Mouse (Mus musculus): ENCODE measurements around the gene Vnn1. TPM values are rescaled to one million over a fixed set of nuclear protein-coding genes. Genes with fewer than 3 reads are reported as not detected.

Vnn1 gene
- 0.31 and 0.68 TPM in 2 replicates for polyA plus RNA-seq (2015; fragmentation: Nextera tagmentation; extraction: Ambion mirVana)

DNA sequence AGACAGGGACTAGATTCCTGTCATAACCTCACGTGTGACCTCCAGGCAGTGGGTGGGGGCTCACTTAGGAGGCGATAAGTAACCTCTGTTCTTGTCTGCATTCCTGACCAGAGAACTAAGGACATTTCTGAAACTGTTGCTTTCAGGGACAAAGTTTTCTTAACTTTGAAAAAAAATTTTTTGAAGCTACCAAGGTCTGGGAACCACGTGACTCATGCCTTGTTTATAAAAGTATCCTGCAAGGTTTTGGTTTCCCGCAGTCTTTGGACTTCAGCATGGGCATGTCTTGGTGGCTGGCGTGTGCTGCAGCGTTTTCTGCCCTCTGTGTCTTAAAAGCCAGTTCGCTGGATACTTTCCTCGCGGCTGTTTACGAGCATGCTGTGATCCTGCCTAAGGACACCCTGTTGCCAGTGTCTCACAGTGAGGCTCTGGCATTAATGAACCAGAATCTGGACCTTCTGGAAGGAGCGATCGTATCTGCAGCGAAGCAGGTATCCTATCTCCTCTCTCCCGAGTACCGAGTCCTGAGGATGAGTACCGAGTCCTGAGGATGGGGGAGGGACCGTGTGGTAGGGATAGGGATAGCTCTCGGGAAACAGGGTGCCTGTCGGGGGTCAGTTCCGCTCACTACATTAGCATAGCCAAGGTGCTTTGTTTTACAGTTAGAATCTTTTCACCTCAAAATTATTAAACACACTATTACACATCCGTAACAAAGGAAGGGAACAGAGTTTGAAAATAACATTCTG is at the start of gene Vnn1:
Gene Vnn1, plus strand, starts transcription at position 88 of the 749 bp plus-strand sequence.
- Histone ChIP-seq H3K4me1 (no peaks in the 10 kb centered on the region), H3K9ac (no peak within 1 kb of the TSS), H3K27ac (no peak within 1 kb of the TSS), H3K27me3 (replicated peaks) (no peaks in the 10 kb centered on the region), H3K4me3 (0 out of 2 replicates have a peak within 1 kb of the TSS, but pooled peaks have one; percentile 13), H3K4me2 (peak within 1 kb of the TSS; percentile 39), H3K9me3 (no peaks in the 10 kb centered on the region), H3K36me3 (replicated peaks) (no peaks in the 10 kb centered on the region)
- ATAC-seq (replicated peaks), result no peak
- WGBS, result 41% methylated on average over 21 of the region's 21 CpGs

DNA sequence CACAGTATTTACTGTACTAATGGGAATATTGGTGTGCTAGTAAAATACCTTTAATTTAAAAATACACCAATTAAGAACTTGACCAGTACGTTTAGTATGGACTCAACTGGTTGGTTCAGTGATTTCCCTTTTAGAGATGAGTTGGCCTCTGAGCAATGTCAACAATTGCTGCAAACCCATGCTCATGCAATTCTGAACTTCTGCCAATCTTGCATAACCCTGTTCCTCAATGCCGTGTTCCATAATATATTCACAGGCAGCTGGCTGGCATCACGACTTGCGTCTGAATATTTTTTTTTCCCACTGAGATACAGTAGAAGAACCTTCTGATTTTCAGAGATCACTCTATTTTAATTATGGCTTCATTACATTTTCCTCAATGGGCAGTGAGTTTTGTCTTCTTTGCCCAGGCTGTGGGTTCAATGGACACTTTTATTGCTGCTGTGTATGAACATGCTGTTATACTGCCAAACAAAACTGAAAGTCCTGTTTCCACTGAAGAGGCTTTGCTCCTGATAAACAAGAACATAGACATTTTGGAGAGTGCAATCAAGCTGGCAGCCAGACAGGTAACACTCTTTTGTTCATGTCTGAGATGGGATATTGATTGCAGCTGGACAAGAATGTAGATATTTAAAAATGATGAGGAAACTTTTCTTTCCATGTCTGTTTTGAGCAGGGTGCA is 43.1 kb upstream of the Vnn1 start, which contains the start of gene Vnn3:
Gene Vnn3, plus strand, starts transcription at position 235 of the 685 bp plus-strand sequence.
- H3K9me3 ChIP-seq, result no peaks in the 10 kb centered on the region
- no peaks in the 10 kb centered on the region for H3K36me3 ChIP-seq (replicated peaks)
- H3K9ac ChIP-seq, result no peak within 1 kb of the TSS
- no peaks in the 10 kb centered on the region for H3K27me3 ChIP-seq (replicated peaks)
- no peak within 1 kb of the TSS for H3K4me3 ChIP-seq
- 87% methylated on average over 4 of the region's 4 CpGs for WGBS
- no peak for ATAC-seq (replicated peaks)
- H3K4me2 ChIP-seq, result no peak within 1 kb of the TSS
- no peak within 1 kb of the TSS for H3K27ac ChIP-seq
- H3K4me1 ChIP-seq, result no peaks in the 10 kb centered on the region

DNA sequence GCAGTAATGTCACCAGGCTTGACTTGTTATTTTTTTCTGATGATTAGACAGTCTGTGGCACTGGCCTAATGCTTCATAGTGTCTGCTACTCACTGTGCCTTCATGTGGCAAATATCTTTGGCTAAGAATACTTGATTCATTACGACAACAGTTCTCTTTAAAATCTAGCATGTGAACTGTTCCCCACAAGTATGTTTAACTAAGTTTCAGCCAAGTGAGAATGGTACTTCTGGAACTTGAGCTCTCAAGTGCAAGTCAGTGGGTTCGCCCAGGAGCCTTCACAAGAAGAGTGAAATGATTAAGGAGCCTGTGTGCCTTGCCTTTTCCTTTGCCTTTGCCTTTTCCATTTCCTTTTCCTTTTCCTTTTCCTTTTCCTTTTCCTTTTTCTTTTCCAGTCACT is 42.4 kb upstream of the Vnn1 start:
- H3K9me3 ChIP-seq, result no peaks in the 10 kb centered on the region
- 83% methylated on average over 2 of the region's 2 CpGs for WGBS
- H3K27ac ChIP-seq, result no peak overlapping the region
- ATAC-seq (replicated peaks), result no peak
- no peaks in the 10 kb centered on the region for H3K4me1 ChIP-seq
- no peak overlapping the region for H3K4me2 ChIP-seq
- H3K4me3 ChIP-seq, result no peak overlapping the region
- no peaks in the 10 kb centered on the region for H3K36me3 ChIP-seq (replicated peaks)
- no peaks in the 10 kb centered on the region for H3K27me3 ChIP-seq (replicated peaks)
- H3K9ac ChIP-seq, result no peak overlapping the region

- no peak overlapping the region for H3K4me2 ChIP-seq
- H3K9me3 ChIP-seq, result no peaks in the 10 kb centered on the region
- no peak overlapping the region for H3K27ac ChIP-seq
- no peak overlapping the region for H3K9ac ChIP-seq
- H3K4me1 ChIP-seq, result no peaks in the 10 kb centered on the region
- no peak for ATAC-seq (replicated peaks)
- H3K4me3 ChIP-seq, result no peak overlapping the region
- no peaks in the 10 kb centered on the region for H3K27me3 ChIP-seq (replicated peaks)
- 87% methylated on average over 9 of the region's 9 CpGs for WGBS
- no peaks in the 10 kb centered on the region for H3K36me3 ChIP-seq (replicated peaks)
Measured at GRCm38 (mm10) chr10:23864362-23865312, 29.9 kb upstream of the Vnn1 start.

DNA sequence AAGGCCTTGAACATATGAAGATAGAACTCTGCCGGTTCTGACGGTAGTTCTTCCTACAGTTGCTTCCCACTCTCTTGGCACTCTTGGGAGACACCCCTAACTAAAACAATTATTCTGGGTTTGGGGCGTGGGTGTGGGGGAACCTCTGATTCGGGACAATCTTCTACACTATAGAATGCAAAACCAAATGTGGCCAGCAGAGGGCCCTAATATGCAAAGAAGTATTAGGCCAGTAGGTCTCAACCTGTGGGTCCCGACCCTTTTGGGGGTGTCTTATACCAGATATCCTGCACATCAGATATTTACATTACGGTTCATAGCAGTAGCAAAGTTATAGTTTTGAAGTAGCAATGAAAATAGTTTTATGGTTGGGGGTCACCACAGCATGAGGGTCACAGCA is 13.8 kb upstream of the Vnn1 start:
- no peak for ATAC-seq (replicated peaks)
- Histone ChIP-seq H3K27ac (no peak overlapping the region), H3K4me2 (no peak overlapping the region), H3K4me3 (no peak overlapping the region), H3K9ac (no peak overlapping the region), H3K4me1 (no peaks in the 10 kb centered on the region), H3K27me3 (replicated peaks) (no peaks in the 10 kb centered on the region), H3K36me3 (replicated peaks) (no peaks in the 10 kb centered on the region), H3K9me3 (no peaks in the 10 kb centered on the region)
- 89% methylated on average over 6 of the region's 6 CpGs for WGBS

DNA sequence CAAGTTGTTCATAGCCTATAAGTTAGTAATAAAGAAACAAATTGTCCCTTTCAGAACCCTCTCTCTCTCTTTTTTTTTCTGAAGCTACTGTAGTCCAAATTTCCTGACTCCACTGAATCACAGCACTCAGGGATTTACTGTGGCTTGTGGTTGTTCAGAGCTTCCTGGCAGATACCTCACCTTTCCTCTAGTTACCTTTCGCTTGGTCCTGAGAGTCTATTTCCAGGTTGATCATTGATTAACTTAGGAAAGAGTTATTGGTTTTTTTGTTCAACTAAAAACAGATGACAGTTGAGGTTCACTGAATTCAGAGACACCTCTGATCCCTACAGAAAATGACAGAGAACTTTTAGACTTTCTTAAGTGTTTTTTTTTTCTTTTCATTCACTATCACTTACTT is 9.6 kb upstream of the Vnn1 start:
- Histone ChIP-seq H3K36me3 (replicated peaks) (no peaks in the 10 kb centered on the region), H3K4me2 (no peak overlapping the region), H3K4me1 (no peaks in the 10 kb centered on the region), H3K27me3 (replicated peaks) (no peaks in the 10 kb centered on the region), H3K27ac (no peak overlapping the region), H3K9me3 (no peaks in the 10 kb centered on the region), H3K9ac (no peak overlapping the region), H3K4me3 (no peak overlapping the region)
- WGBS, result 93% methylated on average over 1 of the region's 1 CpGs
- no peak for ATAC-seq (replicated peaks)

GRCm38 (mm10) chr10:23886060-23886459 is 8.4 kb upstream of the Vnn1 start:
- no peaks in the 10 kb centered on the region for H3K9me3 ChIP-seq
- WGBS, result 87% methylated on average over 3 of the region's 3 CpGs
- H3K4me3 ChIP-seq, result no peak overlapping the region
- no peak overlapping the region for H3K9ac ChIP-seq
- ATAC-seq (replicated peaks), result no peak
- no peaks in the 10 kb centered on the region for H3K4me1 ChIP-seq
- no peak overlapping the region for H3K27ac ChIP-seq
- H3K4me2 ChIP-seq, result no peak overlapping the region
- no peaks in the 10 kb centered on the region for H3K36me3 ChIP-seq (replicated peaks)
- no peaks in the 10 kb centered on the region for H3K27me3 ChIP-seq (replicated peaks)

DNA sequence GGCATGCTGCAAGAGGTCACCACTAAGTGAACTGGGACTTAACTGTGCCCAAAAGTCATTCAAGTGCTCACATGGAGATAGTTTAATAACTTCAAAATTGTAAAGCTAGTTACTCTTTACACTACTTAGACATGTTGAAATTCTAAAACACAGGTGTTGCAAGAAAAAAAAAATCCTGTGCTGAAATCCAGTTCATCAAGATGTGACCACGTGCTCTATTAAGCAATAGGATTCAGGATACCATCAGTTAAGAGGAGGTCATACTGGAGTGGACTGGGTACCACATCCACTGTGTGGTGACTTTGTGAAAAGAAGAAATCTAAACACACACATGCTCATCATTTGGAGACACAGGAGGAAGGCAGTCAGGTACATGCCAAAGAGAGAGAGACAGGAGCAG is 1.5 kb upstream of the Vnn1 start:
- no peak for ATAC-seq (replicated peaks)
- no peaks in the 10 kb centered on the region for H3K36me3 ChIP-seq (replicated peaks)
- no peaks in the 10 kb centered on the region for H3K4me1 ChIP-seq
- H3K4me3 ChIP-seq, result no peak overlapping the region
- H3K27me3 ChIP-seq (replicated peaks), result no peaks in the 10 kb centered on the region
- H3K9ac ChIP-seq, result no peak overlapping the region
- H3K4me2 ChIP-seq, result no peak overlapping the region
- H3K9me3 ChIP-seq, result no peaks in the 10 kb centered on the region
- WGBS, result 98% methylated on average over 1 of the region's 1 CpGs
- no peak overlapping the region for H3K27ac ChIP-seq

DNA sequence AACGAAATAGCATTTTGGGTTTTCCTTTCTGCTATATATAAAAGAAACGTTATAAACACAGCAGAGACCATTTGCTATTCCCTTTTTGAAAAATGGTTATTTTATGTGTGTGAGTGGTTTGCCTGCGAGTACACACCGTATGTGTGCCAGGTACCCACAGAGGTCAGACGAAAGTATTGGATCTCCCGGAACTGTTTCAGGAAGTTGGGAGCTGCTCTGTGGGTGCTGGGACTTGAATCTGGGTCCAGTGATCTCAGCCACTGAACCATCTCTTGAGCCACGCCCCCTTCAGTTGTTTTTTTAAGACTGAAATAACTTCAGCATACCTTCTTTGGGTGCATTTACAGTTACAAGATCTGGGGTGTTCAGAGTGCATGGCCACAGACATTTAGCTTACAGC is 888 bp downstream of the Vnn1 start:
- Histone ChIP-seq H3K9ac (no peak overlapping the region), H3K4me2 (no peak overlapping the region), H3K9me3 (no peaks in the 10 kb centered on the region), H3K36me3 (replicated peaks) (no peaks in the 10 kb centered on the region), H3K27me3 (replicated peaks) (no peaks in the 10 kb centered on the region), H3K27ac (no peak overlapping the region), H3K4me3 (no peak overlapping the region), H3K4me1 (no peaks in the 10 kb centered on the region)
- WGBS, result 83% methylated on average over 7 of the region's 7 CpGs
- no peak for ATAC-seq (replicated peaks)

GRCm38 (mm10) chr10:23901119-23901518 is 6.6 kb downstream of the Vnn1 start:
- ATAC-seq (replicated peaks), result no peak
- H3K4me3 ChIP-seq, result no peak overlapping the region
- no peak overlapping the region for H3K4me2 ChIP-seq
- 16% methylated on average over 3 of the region's 3 CpGs for WGBS
- no peak overlapping the region for H3K27ac ChIP-seq
- no peaks in the 10 kb centered on the region for H3K4me1 ChIP-seq
- H3K9ac ChIP-seq, result no peak overlapping the region
- no peaks in the 10 kb centered on the region for H3K9me3 ChIP-seq
- H3K36me3 ChIP-seq (replicated peaks), result no peaks in the 10 kb centered on the region
- H3K27me3 ChIP-seq (replicated peaks), result no peaks in the 10 kb centered on the region

- Histone ChIP-seq H3K27me3 (replicated peaks) (no peaks in the 10 kb centered on the region), H3K9me3 (no peaks in the 10 kb centered on the region), H3K4me2 (no peak overlapping the region), H3K27ac (no peak overlapping the region), H3K4me3 (no peak overlapping the region), H3K36me3 (replicated peaks) (no peaks in the 10 kb centered on the region), H3K9ac (no peak overlapping the region), H3K4me1 (no peaks in the 10 kb centered on the region)
- 90% methylated on average over 1 of the region's 1 CpGs for WGBS
- no peak for ATAC-seq (replicated peaks)
Measured at GRCm38 (mm10) chr10:23905661-23906060, 11.2 kb downstream of the Vnn1 start.

DNA sequence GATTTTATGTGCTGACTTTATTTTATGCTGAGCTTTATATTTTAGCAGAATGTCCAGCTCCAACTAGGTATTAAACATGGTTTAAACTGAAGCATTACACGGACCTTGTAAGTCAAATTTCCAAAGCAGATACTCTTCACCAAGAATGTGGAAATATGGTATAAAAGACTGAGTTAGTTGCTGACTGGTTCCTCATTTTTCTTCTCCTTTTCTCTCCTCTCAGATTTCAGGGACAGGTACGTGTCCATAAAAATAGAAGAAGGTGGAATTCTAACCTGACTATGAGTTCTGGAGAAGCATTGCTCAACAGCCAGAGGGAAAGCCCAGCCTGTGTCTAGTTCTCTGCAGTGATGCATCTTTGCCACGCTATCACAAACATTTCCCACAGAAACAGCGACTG is 25.6 kb downstream of the Vnn1 start, which contains the start of gene Taar1:
Gene Taar1, plus strand, starts transcription at position 301 of the 400 bp plus-strand sequence.
- Histone ChIP-seq H3K27me3 (replicated peaks) (no peaks in the 10 kb centered on the region), H3K4me2 (no peak within 1 kb of the TSS), H3K4me3 (no peak within 1 kb of the TSS), H3K9me3 (no peaks in the 10 kb centered on the region), H3K36me3 (replicated peaks) (no peaks in the 10 kb centered on the region), H3K27ac (no peak within 1 kb of the TSS), H3K4me1 (no peaks in the 10 kb centered on the region), H3K9ac (no peak within 1 kb of the TSS)
- 89% methylated on average over 4 of the region's 4 CpGs for WGBS
- ATAC-seq (replicated peaks), result no peak
